Mouse (Mus musculus): ENCODE measurements around the gene Mbtd1. TPM values are rescaled to one million over a fixed set of nuclear protein-coding genes. Genes with fewer than 3 reads are reported as not detected.
"Not testable (repeated sequence)": the region's sequence is repeated elsewhere in the genome, so short reads cannot be mapped to it uniquely, and the experiment has no call there.

Mbtd1 gene
- polyA plus RNA-seq, 1 experiment from 2014 or later: 50.2 TPM

DNA sequence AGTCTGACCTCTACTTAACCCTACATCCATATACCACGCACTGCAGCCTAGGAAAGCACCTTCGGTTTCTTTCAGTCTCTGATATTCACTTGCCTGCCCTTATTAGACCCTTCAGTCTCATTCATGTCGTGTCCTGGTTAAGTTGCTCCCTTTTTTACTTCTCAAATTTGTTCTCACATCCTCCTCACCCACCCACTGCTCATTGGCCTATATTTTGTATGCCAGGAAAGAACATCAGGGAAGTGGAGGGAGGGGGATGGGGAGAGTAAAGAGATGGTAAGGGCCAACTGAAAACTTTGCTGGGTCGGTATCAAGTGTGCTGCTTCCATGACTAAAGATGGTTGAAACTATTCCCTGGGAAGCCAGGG, 1.4 kb downstream of the Mbtd1 start:
- no peaks in the 10 kb centered on the region for H3K9me3 ChIP-seq
- H3K9ac ChIP-seq (replicated peaks): peak overlapping the region; percentile 89
- peak overlapping the region; percentile 95 for H3K4me2 ChIP-seq (replicated peaks)
- ATAC-seq (ENCODE audit: low FRiP score, low read depth): no peak
- no peaks in the 10 kb centered on the region for H3K27me3 ChIP-seq
- H3K4me3 ChIP-seq: peak overlapping the region; percentile 92
- 4% methylated on average over 4 of the region's 4 CpGs for WGBS
- H3K36me3 ChIP-seq: 0 out of 2 replicates have a peak, but pooled peaks cover 6% of the 10 kb centered on the region
- H3K27ac ChIP-seq (replicated peaks): no peak overlapping the region; the same call in 1 of the 2 replicates
- H3K4me1 ChIP-seq: peaks cover 30% of the 10 kb centered on the region

DNA sequence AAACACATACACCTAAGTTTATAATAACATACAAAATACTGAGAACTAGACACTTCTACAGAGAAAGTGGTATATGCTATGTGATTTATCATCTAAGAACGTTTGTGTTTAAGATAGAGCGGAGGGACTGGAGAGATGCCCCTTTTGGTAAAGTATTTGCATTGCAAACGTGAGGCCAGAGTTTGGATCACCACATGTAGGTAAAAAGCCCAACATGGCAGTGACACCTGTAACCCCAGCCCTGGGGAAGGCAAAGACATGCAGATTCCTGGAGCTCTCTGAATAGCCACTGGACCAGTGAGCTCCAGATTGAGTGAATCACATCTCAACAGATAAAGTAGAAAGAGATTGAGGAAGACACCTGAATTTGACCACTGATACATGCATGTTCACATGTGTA, 12.1 kb downstream of the Mbtd1 start:
- Histone ChIP-seq H3K27me3 (no peaks in the 10 kb centered on the region), H3K4me3 (no peak overlapping the region), H3K36me3 (peaks cover 19% of the 10 kb centered on the region), H3K9ac (replicated peaks) (no peak overlapping the region), H3K27ac (replicated peaks) (no peak overlapping the region), H3K9me3 (no peaks in the 10 kb centered on the region), H3K4me1 (no peaks in the 10 kb centered on the region), H3K4me2 (replicated peaks) (no peak overlapping the region)
- no peak for ATAC-seq (ENCODE audit: low FRiP score, low read depth)
- WGBS: 87% methylated on average over 3 of the region's 3 CpGs

DNA sequence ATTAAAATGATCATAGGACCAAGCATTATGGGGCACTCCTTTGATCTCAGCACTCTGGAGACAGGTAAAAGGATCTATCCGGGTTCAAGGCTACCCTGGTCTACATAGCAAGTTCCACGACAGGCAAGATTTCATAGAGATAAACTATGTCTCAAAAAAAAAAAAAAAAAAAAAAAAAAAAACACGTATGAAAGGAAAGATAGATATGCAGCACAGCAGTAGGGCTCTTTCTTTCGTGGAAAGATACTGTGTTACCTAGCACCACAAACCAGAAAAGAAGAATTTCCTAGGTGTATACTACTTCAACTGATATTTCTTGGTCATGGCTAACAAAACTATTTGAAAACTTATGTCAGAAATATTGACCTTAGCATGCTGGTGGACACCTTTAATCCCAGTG, 21.2 kb downstream of the Mbtd1 start:
- Histone ChIP-seq H3K36me3 (peaks cover 61% of the 10 kb centered on the region), H3K4me2 (replicated peaks) (no peak overlapping the region), H3K9ac (replicated peaks) (no peak overlapping the region), H3K4me3 (no peak overlapping the region), H3K27ac (replicated peaks) (no peak overlapping the region), H3K9me3 (no peaks in the 10 kb centered on the region), H3K27me3 (no peaks in the 10 kb centered on the region), H3K4me1 (no peaks in the 10 kb centered on the region)
- WGBS: 92% methylated on average over 4 of the region's 4 CpGs
- no peak for ATAC-seq (ENCODE audit: low FRiP score, low read depth)

DNA sequence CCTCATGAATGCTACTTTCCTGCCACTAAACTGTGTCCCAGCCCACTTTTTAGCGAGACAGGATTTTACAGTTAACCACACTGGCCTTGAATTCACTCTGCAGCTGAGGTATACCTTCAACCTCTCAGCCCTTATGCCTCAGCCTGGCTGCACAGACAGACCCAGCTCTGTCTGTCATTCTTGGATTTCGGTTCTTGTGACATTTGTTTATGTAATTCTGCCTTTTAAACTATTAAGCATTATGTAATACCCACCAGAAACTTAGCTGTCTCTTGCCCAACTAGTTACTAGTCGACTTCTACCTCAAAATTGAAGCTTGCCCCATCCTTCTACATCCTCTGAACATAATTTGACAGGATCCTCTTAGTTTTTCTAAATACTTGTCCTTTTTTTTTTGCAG, 22.2 kb downstream of the Mbtd1 start:
- H3K27me3 ChIP-seq: no peaks in the 10 kb centered on the region
- H3K9me3 ChIP-seq: no peaks in the 10 kb centered on the region
- WGBS: 89% methylated on average over 3 of the region's 3 CpGs
- ATAC-seq (ENCODE audit: low FRiP score, low read depth): no peak
- no peak overlapping the region for H3K27ac ChIP-seq (replicated peaks)
- no peaks in the 10 kb centered on the region for H3K4me1 ChIP-seq
- H3K4me2 ChIP-seq (replicated peaks): no peak overlapping the region
- H3K4me3 ChIP-seq: no peak overlapping the region
- peaks cover 63% of the 10 kb centered on the region for H3K36me3 ChIP-seq
- H3K9ac ChIP-seq (replicated peaks): no peak overlapping the region

DNA sequence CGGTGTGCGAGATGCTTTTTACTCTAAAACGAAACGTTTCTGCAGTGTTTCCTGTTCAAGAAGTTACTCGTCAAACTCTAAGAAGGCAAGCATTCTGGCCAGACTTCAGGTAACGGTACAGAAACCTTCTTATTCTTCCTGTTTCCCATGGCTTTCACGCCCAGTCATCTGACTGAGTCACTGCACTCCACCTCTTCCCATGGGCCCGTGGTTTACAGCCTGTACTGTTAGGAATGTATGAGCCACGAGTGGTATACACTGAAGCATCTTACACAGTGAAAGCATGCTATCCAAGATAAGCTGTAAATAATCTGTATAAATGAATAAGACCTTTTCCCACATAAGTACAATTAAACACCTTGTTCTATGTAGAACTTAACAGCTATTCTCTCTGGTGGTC, 23.2 kb downstream of the Mbtd1 start:
- H3K9ac ChIP-seq (replicated peaks): no peak overlapping the region
- no peaks in the 10 kb centered on the region for H3K9me3 ChIP-seq
- H3K4me2 ChIP-seq (replicated peaks): no peak overlapping the region
- H3K27me3 ChIP-seq: no peaks in the 10 kb centered on the region
- no peak overlapping the region for H3K27ac ChIP-seq (replicated peaks)
- H3K4me1 ChIP-seq: no peaks in the 10 kb centered on the region
- WGBS: 92% methylated on average over 9 of the region's 9 CpGs
- ATAC-seq (ENCODE audit: low FRiP score, low read depth): no peak
- H3K36me3 ChIP-seq: peaks cover 69% of the 10 kb centered on the region
- H3K4me3 ChIP-seq: no peak overlapping the region

DNA sequence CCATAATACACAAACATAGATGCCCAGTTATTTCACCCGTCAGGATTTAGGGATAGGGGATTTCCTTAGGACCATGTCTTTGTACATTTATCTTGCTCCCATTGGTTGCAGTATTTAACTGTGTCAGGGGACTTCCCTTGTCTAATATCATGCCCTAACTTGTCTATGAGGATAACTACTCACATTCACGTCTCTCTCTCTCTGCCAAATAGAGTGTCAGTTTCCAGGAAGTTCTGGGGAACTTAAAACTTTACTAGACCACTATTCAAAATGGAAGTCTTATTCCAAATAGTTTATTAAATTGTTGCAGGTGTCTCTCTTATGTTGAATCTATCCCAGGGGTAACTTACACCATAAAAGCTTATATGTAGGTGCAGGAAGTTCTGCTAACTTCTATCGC, 26.0 kb downstream of the Mbtd1 start:
- Histone ChIP-seq H3K4me1 (no peaks in the 10 kb centered on the region), H3K27ac (replicated peaks) (no peak overlapping the region), H3K9me3 (no peaks in the 10 kb centered on the region), H3K4me3 (no peak overlapping the region), H3K4me2 (replicated peaks) (no peak overlapping the region), H3K36me3 (peaks cover 71% of the 10 kb centered on the region), H3K9ac (replicated peaks) (no peak overlapping the region), H3K27me3 (no peaks in the 10 kb centered on the region)
- ATAC-seq (ENCODE audit: low FRiP score, low read depth): no peak
- 88% methylated on average over 3 of the region's 3 CpGs for WGBS

DNA sequence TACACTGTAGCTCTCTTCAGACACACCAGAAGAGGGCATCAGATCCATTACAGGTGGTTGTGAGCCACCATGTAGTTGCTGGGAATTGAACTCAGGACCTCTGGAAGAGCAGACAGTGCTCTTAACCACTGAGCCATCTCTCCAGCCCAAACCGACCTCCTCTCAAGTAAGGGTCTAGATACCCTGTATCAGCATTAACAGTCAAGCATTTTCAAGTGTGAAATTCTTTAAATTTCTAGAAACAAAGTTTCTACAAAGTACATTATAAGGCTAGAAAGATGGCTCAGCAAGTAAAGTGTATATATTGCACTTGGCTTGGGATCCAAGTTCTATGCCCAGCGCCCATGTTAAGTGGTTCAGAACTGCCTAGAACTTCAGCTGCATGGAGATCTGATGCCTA, 29.4 kb downstream of the Mbtd1 start:
- 97% methylated on average over 2 of the region's 2 CpGs for WGBS
- not testable (repeated sequence) for H3K27me3 ChIP-seq
- H3K36me3 ChIP-seq: peaks cover 69% of the 10 kb centered on the region

DNA sequence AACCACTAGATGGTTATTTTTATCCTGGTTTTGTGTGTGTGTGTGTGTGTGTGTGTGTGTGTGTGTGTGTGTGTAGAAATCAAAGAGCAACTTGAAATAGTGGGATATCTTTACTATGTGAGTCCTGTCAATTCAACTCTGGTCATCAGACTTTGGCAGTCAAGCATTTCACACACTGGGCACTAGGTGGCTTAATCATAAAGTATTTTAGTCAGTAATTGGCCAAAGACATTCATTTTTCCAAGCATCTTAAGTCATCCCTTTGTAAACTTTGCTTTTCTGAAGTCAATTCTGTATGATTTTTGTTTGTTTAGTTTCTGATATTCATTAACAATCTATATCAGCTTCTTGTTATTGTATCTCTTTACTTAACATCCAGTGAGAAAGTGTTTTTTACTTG, 43.5 kb downstream of the Mbtd1 start:
- H3K4me2 ChIP-seq (replicated peaks): no peak overlapping the region
- no peaks in the 10 kb centered on the region for H3K4me1 ChIP-seq
- H3K27me3 ChIP-seq: no peaks in the 10 kb centered on the region
- no peak for ATAC-seq (ENCODE audit: low FRiP score, low read depth)
- H3K9ac ChIP-seq (replicated peaks): no peak overlapping the region
- H3K9me3 ChIP-seq: no peaks in the 10 kb centered on the region
- H3K4me3 ChIP-seq: no peak overlapping the region
- no peak overlapping the region for H3K27ac ChIP-seq (replicated peaks)
- H3K36me3 ChIP-seq: peaks cover 80% of the 10 kb centered on the region

More for the DNA sequence above, 29.4 kb downstream of the Mbtd1 start:
- not testable (repeated sequence) for H3K27ac ChIP-seq (replicated peaks); H3K4me1 ChIP-seq; ATAC-seq (ENCODE audit: low FRiP score, low read depth); H3K4me2 ChIP-seq (replicated peaks); H3K9ac ChIP-seq (replicated peaks); H3K9me3 ChIP-seq; H3K4me3 ChIP-seq

DNA sequence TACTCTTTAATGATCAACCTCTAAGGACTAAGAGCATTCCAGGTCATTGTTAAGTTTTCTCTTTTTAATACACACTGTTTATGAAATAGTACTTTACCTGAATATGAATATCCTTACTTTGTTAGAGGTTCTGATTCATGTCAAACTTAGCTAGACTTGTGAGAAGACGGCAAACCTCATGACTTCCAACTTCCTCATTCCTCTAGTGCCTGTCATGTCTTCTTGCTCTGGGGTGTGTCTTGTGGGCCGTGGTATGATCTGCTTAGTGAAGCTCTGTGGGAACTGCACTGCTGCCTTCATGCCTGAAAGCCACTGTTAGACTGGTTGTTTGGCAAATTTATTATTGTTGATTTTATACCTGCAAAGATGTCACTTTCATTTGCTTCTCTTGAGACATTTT, 55.3 kb downstream of the Mbtd1 start:
- no peak for ATAC-seq (ENCODE audit: low FRiP score, low read depth)

DNA sequence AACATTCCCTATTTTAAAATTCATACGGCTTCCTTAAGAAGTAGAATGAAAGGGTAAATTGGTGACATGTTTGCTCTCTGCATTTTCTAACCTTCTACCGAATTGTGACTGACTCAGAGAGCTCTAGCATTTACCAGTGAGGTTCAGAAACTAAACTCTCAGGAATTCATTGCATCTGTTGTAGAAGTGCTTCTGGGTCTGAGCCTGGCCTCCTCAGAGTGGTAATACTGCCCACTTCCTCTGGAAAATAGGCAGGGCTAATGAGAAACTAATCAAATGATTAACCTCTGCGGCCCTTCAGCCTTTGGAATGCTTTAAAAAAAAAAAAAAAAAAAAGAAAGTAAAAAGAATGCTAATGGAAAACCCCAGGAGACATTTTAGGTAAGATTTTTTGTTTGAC, 59.3 kb downstream of the Mbtd1 start:
- WGBS: 77% methylated on average over 3 of the region's 3 CpGs
- H3K27ac ChIP-seq (replicated peaks): no peak overlapping the region
- no peak overlapping the region for H3K4me3 ChIP-seq
- ATAC-seq (ENCODE audit: low FRiP score, low read depth): no peak
- H3K27me3 ChIP-seq: no peaks in the 10 kb centered on the region
- no peaks in the 10 kb centered on the region for H3K4me1 ChIP-seq
- peaks cover 32% of the 10 kb centered on the region for H3K36me3 ChIP-seq
- H3K9me3 ChIP-seq: no peaks in the 10 kb centered on the region
- H3K4me2 ChIP-seq (replicated peaks): no peak overlapping the region
- H3K9ac ChIP-seq (replicated peaks): no peak overlapping the region

More for the DNA sequence above, 55.3 kb downstream of the Mbtd1 start:
- Histone ChIP-seq H3K4me1 (no peaks in the 10 kb centered on the region), H3K36me3 (peaks cover 38% of the 10 kb centered on the region), H3K27ac (replicated peaks) (no peak overlapping the region), H3K9me3 (no peaks in the 10 kb centered on the region), H3K4me3 (no peak overlapping the region), H3K4me2 (replicated peaks) (no peak overlapping the region), H3K9ac (replicated peaks) (no peak overlapping the region), H3K27me3 (no peaks in the 10 kb centered on the region)
- 88% methylated on average over 2 of the region's 2 CpGs for WGBS

DNA sequence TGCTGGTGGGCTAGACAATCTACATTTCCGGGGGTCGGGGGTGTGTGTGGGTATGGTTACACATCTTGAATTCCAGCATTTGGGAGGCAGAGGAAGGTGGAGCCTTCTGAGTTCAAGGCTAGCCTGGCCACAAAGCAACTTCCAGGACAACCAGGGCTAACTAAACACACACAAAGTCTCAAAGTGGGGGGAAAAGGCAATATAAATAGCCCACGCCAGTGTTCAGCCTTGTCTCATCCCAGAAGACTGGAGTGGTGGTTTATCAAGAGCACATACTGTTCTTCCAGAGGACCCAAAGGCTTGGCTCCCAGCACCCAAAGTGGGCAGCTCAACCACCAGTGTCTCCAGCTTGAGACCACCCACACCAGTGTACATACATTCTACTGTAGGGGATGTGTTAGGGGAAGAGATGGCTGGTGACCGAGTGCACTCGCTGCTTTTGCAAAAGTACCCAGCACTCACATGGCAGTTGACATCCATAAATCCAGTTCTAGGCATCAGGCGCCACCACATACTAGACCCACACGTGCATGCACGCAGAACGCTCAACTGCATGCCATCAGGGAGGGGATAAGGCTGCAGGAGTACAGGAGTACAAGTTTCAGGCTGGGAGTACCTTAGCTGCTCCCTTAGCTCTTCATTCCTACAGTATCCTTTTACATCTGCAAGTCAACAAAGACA, 63.4 kb downstream of the Mbtd1 start:
- H3K27me3 ChIP-seq: no peaks in the 10 kb centered on the region
- H3K4me2 ChIP-seq (replicated peaks): no peak overlapping the region
- no peak overlapping the region for H3K9ac ChIP-seq (replicated peaks)
- no peak for ATAC-seq (ENCODE audit: low FRiP score, low read depth)
- 90% methylated on average over 9 of the region's 9 CpGs for WGBS
- H3K4me3 ChIP-seq: no peak overlapping the region
- H3K9me3 ChIP-seq: no peaks in the 10 kb centered on the region
- peaks cover 64% of the 10 kb centered on the region for H3K36me3 ChIP-seq
- no peak overlapping the region for H3K27ac ChIP-seq (replicated peaks)
- peaks cover 10% of the 10 kb centered on the region for H3K4me1 ChIP-seq

DNA sequence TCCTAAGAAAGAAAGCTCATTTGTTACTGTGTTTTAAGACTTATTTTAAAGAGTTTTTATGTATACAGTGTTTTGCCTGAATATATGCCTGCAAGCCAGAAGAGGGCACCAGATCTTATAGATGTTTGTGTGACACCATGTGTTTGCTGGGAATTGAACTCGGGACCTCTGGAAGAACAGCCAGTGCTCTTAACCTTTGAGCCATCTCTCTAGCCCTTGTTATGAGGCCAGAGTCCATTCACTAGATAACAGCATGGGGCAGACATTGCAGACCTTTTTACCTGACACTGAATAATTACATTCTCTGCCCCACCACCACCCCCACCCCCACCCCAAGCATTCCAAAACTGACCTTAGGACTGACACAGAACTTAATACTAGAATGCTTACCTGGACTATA, 64.4 kb downstream of the Mbtd1 start:
- peaks cover 14% of the 10 kb centered on the region for H3K4me1 ChIP-seq
- H3K36me3 ChIP-seq: peaks cover 62% of the 10 kb centered on the region
- WGBS: 90% methylated on average over 1 of the region's 1 CpGs

DNA sequence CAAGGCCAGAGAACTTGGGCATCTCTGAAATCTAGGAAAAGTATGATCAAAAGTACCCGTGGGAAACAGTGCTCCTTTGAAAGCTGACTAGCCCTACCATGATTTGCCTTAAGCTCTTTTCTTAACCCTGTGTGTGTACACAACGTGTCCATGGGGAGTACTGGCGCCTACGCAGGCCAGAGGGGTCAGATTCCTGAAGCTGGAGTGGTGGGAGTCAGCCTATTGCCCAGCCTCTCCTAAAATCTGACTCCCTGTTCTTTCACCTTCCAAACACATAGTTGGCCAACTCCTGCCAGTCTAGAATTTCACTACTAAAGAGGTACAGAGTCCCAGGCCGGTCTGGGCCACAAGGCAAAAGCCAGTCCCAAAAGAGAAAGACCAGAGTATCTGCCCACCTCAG, 66.7 kb downstream of the Mbtd1 start:
- H3K27ac ChIP-seq (replicated peaks): no peak overlapping the region
- no peak overlapping the region for H3K9ac ChIP-seq (replicated peaks)
- H3K4me1 ChIP-seq: peaks cover 25% of the 10 kb centered on the region
- H3K4me2 ChIP-seq (replicated peaks): no peak overlapping the region
- H3K27me3 ChIP-seq: no peaks in the 10 kb centered on the region
- 67% methylated on average over 5 of the region's 5 CpGs for WGBS
- no peak for ATAC-seq (ENCODE audit: low FRiP score, low read depth)
- H3K9me3 ChIP-seq: no peaks in the 10 kb centered on the region
- no peak overlapping the region for H3K4me3 ChIP-seq
- peaks cover 52% of the 10 kb centered on the region for H3K36me3 ChIP-seq

More for the DNA sequence above, 64.4 kb downstream of the Mbtd1 start:
- H3K4me2 ChIP-seq (replicated peaks): no peak overlapping the region
- no peak overlapping the region for H3K4me3 ChIP-seq
- no peaks in the 10 kb centered on the region for H3K27me3 ChIP-seq
- H3K27ac ChIP-seq (replicated peaks): no peak overlapping the region
- no peak overlapping the region for H3K9ac ChIP-seq (replicated peaks)
- no peak for ATAC-seq (ENCODE audit: low FRiP score, low read depth)
- H3K9me3 ChIP-seq: no peaks in the 10 kb centered on the region
